Mouse (Mus musculus): ENCODE results near the gene Tmem82.

DNA sequence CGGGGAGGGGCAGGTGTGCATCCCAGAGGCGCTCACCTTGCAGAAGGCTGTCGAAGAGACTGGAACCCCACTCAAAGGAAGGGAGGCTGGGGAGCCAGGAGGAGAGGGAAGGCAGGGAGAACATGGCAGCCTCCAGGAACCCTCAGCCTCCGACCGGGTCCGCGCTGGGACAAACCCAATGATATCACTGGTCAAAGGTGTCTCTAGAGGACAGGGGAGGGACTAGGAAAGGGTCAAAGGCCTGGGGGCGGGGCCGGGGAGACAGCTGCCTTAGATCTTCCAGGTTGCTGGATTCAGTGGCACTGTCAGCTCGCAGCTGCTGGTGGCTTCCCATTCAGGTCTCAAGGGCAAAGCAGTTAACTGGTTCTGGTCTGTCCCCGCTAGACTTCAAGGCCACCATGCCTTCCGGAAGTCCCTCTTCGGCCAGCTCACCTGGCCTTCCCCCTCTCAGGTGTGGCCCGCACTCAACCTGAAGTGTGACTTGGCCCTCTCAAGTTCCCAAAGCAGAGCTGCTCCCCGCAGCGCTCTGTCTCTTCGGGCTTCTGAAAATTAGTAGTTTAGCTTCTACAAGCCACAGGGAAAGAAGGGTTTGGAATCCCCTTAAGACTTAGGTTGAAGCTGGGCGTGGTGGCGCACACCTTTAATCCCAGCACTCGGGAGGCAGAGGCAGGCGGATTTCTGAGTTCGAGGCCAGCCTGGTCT, 419 bp downstream of the Tmem82 start:
- no peak for TF ChIP-seq MAFK (IDR thresholded peaks at IDR 0.05; ENCODE audit: insufficient read depth, low read depth, low read length)
- no peak for TF ChIP-seq ZC3H11A (IDR thresholded peaks at IDR 0.05; ENCODE audit: borderline replicate concordance, low read depth, low read length)
- TF ChIP-seq ZNF384 (IDR thresholded peaks at IDR 0.05; ENCODE audit: low read depth, low read length): no peak
- no peak for TF ChIP-seq HCFC1 (IDR thresholded peaks at IDR 0.05; ENCODE audit: borderline replicate concordance, insufficient read depth, low read length)
